Mouse (Mus musculus): ENCODE results near the gene S100b. TPM values are rescaled to one million over a fixed set of nuclear protein-coding genes. Genes with fewer than 3 reads are reported as not detected.

Gene S100b
- polyA plus RNA-seq, 1 experiment from 2014 or later = 1.6 TPM

DNA sequence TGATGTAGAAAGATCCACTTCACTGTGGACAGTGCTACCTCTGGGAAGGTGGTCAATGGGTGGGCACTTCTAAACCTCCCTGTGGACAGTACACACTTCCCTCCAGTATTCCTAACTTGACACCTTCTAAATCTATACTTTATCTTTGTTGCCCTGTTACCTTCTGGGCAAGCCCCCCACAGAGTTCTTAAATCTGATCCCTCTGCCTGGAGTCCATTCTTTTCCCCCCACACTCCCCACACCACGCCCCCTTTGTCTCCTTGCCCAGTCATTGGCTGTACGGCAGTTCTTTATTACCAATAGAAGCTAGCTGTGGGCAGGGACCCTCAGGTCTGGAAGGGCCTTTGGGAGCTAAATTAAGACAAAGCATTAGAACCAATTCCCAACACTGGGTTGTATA is 8.5 kb upstream of the S100b start:
- Histone ChIP-seq H3K9me3 (no peaks in the 10 kb centered on the region), H3K36me3 (no peaks in the 10 kb centered on the region), H3K9ac (no peak overlapping the region), H3K4me1 (peaks cover 8% of the 10 kb centered on the region; the same call in 1 of the 2 replicates), H3K4me2 (replicated peaks) (no peak overlapping the region), H3K27me3 (no peaks in the 10 kb centered on the region), H3K27ac (no peak overlapping the region), H3K4me3 (no peak overlapping the region)
- WGBS = 72% methylated on average over 2 of the region's 2 CpGs
- no peak for ATAC-seq (ENCODE audit: insufficient number of reproducible peaks, insufficient read depth, low FRiP score, low TSS enrichment)

GRCm38 (mm10) chr10:76246601-76247000 is 7.1 kb upstream of the S100b start:
- Histone ChIP-seq H3K4me1 (peaks cover 8% of the 10 kb centered on the region; the same call in 1 of the 2 replicates), H3K4me3 (no peak overlapping the region), H3K9ac (no peak overlapping the region), H3K27me3 (no peaks in the 10 kb centered on the region), H3K9me3 (no peaks in the 10 kb centered on the region), H3K27ac (no peak overlapping the region), H3K36me3 (no peaks in the 10 kb centered on the region), H3K4me2 (replicated peaks) (no peak overlapping the region)
- 45% methylated on average over 4 of the region's 4 CpGs for WGBS
- peak; percentile 28; the same call in 1 of the 2 replicates for ATAC-seq (ENCODE audit: insufficient number of reproducible peaks, insufficient read depth, low FRiP score, low TSS enrichment)

GRCm38 (mm10) chr10:76247960-76248646 is 5.5 kb upstream of the S100b start:
- Histone ChIP-seq H3K27ac (peak overlapping the region; percentile 17; the same call in 1 of the 2 replicates), H3K36me3 (no peaks in the 10 kb centered on the region), H3K4me3 (no peak overlapping the region), H3K27me3 (no peaks in the 10 kb centered on the region), H3K9ac (no peak overlapping the region), H3K9me3 (no peaks in the 10 kb centered on the region), H3K4me1 (peaks cover 8% of the 10 kb centered on the region; the same call in 1 of the 2 replicates), H3K4me2 (replicated peaks) (no peak overlapping the region)
- 40% methylated on average over 21 of the region's 21 CpGs for WGBS
- no peak for ATAC-seq (ENCODE audit: insufficient number of reproducible peaks, insufficient read depth, low FRiP score, low TSS enrichment)

- H3K4me3 ChIP-seq = no peak overlapping the region
- H3K36me3 ChIP-seq = no peaks in the 10 kb centered on the region
- no peak overlapping the region for H3K4me2 ChIP-seq (replicated peaks)
- no peak overlapping the region for H3K9ac ChIP-seq
- WGBS = 56% methylated on average over 5 of the region's 5 CpGs
- H3K9me3 ChIP-seq = no peaks in the 10 kb centered on the region
- ATAC-seq (ENCODE audit: insufficient number of reproducible peaks, insufficient read depth, low FRiP score, low TSS enrichment) = no peak
- H3K27ac ChIP-seq = no peak overlapping the region
- peaks cover 12% of the 10 kb centered on the region for H3K4me1 ChIP-seq
- H3K27me3 ChIP-seq = no peaks in the 10 kb centered on the region
Observed at GRCm38 (mm10) chr10:76248647-76248968, 5.0 kb upstream of the S100b start.

DNA sequence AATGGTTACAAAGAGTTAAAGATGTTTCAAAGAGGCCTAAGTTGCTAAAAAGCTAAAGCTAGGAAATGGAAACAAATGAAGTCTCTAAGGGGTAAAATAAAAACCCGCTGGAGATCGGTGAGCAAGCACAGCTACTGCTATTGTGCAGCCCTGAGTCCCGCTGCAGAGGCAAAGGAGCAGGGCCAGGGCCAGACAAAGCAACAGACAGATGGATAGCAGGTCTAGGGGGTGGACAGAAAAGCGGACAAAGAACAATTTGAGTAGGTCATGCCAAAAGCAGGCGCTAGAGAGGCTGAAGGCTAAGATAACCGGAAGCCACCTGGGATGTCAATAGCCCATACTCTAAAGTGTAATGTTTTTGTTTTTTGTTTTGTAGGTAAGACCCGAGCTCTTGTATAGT is 2.8 kb upstream of the S100b start:
- Histone ChIP-seq H3K27me3 (no peaks in the 10 kb centered on the region), H3K4me1 (peaks cover 19% of the 10 kb centered on the region), H3K9me3 (no peaks in the 10 kb centered on the region), H3K4me3 (no peak overlapping the region), H3K36me3 (no peaks in the 10 kb centered on the region), H3K4me2 (replicated peaks) (no peak overlapping the region), H3K9ac (no peak overlapping the region), H3K27ac (no peak overlapping the region)
- 76% methylated on average over 7 of the region's 7 CpGs for WGBS
- no peak for ATAC-seq (ENCODE audit: insufficient number of reproducible peaks, insufficient read depth, low FRiP score, low TSS enrichment)

- Histone ChIP-seq H3K27me3 (no peaks in the 10 kb centered on the region), H3K27ac (peak overlapping the region; percentile 50; the same call in 1 of the 2 replicates), H3K9ac (no peak overlapping the region), H3K4me3 (no peak overlapping the region), H3K4me2 (replicated peaks) (0 out of 2 replicates have a peak overlapping the region, but pooled peaks have one; percentile 9), H3K4me1 (peaks cover 15% of the 10 kb centered on the region), H3K36me3 (no peaks in the 10 kb centered on the region), H3K9me3 (no peaks in the 10 kb centered on the region)
- no peak for ATAC-seq (ENCODE audit: insufficient number of reproducible peaks, insufficient read depth, low FRiP score, low TSS enrichment)
- 94% methylated on average over 1 of the region's 1 CpGs for WGBS
Observed at GRCm38 (mm10) chr10:76253079-76253478, 574 bp upstream of the S100b start.

DNA sequence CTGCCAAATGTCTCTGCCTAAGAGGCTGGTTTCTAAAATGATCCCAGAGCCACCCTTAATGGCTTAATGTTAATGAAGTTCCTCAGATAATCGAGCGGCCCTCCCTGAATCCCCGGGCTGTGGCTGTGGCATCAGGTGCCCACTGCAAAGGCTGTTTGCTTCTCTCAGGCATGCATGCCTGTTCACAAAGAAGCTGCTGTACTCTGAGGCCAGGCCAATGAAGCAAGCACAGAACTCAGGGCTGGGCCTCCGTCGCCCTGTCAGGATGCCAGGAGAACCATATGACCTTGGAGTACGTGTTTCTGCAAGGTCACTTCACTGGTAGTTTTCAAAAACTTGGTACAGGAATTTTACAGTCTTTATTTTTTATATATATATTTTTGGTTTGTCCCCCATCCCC is 2.0 kb downstream of the S100b start:
- Histone ChIP-seq H3K4me1 (peaks cover 17% of the 10 kb centered on the region), H3K9ac (no peak overlapping the region), H3K9me3 (no peaks in the 10 kb centered on the region), H3K27me3 (no peaks in the 10 kb centered on the region), H3K36me3 (no peaks in the 10 kb centered on the region), H3K4me2 (replicated peaks) (no peak overlapping the region), H3K27ac (no peak overlapping the region), H3K4me3 (no peak overlapping the region)
- no peak for ATAC-seq (ENCODE audit: insufficient number of reproducible peaks, insufficient read depth, low FRiP score, low TSS enrichment)
- WGBS = 76% methylated on average over 6 of the region's 6 CpGs

DNA sequence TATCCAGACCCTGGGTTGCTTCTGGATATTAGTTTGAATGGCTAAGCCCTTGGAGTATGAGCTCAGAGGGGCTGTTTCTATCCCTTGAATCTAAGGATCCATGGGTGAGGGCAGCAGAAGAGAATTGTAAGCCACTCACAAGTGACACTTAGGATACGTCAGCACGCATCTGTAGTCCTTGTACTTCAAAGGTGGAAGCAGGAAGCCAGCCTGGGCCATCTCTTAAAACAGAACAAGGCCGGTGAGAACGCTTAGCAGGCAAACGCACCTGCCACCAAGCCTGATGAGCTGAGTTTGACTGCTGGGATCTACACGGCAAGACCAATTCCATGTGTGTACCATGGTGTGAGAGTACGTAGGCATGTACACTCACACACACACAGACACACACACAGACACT is 3.6 kb downstream of the S100b start:
- no peak for ATAC-seq (ENCODE audit: insufficient number of reproducible peaks, insufficient read depth, low FRiP score, low TSS enrichment)
- WGBS = 91% methylated on average over 7 of the region's 7 CpGs
- Histone ChIP-seq H3K4me1 (peaks cover 17% of the 10 kb centered on the region), H3K9ac (no peak overlapping the region), H3K27ac (no peak overlapping the region), H3K27me3 (no peaks in the 10 kb centered on the region), H3K4me3 (no peak overlapping the region), H3K36me3 (peaks cover 8% of the 10 kb centered on the region; the same call in 1 of the 2 replicates), H3K9me3 (no peaks in the 10 kb centered on the region), H3K4me2 (replicated peaks) (no peak overlapping the region)

DNA sequence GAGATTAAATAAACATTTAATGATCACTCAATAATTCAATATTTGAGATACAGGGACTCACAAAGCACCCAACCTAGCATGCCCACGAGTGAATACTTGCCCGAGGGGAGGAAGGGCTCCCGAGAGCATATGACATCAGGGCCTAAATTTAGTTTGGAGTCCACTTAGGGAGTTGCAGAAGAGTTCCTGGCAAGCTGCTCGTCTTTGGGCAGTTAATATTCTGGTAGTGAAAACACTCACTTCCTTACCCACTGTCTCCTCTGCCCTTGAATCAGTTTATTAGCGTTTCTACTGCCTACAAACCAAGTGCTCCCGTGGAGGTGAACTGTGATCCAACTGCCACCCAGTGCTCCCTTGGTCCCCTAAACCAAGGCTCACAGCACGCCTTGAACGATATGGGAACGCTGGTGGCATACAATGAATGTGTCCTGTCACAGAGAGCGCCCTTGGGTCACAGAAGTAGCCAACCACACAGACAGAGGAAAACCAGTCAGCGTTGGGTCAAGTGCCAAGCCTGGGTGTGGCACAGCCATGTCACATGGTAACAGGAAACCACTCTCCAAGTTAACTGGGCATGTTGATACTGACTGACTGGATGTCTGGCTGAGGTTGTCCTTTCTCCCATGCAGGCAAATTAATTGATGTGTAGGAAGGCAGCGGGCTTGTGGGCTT is 4.2 kb downstream of the S100b start:
- no peaks in the 10 kb centered on the region for H3K9me3 ChIP-seq
- H3K4me1 ChIP-seq = peaks cover 17% of the 10 kb centered on the region
- 83% methylated on average over 12 of the region's 12 CpGs for WGBS
- no peak overlapping the region for H3K27ac ChIP-seq
- no peak for ATAC-seq (ENCODE audit: insufficient number of reproducible peaks, insufficient read depth, low FRiP score, low TSS enrichment)
- no peak overlapping the region for H3K4me2 ChIP-seq (replicated peaks)
- H3K27me3 ChIP-seq = no peaks in the 10 kb centered on the region
- no peak overlapping the region for H3K9ac ChIP-seq
- peaks cover 11% of the 10 kb centered on the region; the same call in 1 of the 2 replicates for H3K36me3 ChIP-seq
- no peak overlapping the region for H3K4me3 ChIP-seq

- WGBS = 67% methylated on average over 18 of the region's 18 CpGs
- H3K27ac ChIP-seq = no peak overlapping the region
- H3K36me3 ChIP-seq = peaks cover 21% of the 10 kb centered on the region; the same call in 1 of the 2 replicates
- H3K4me1 ChIP-seq = peaks cover 6% of the 10 kb centered on the region; the same call in 1 of the 2 replicates
- ATAC-seq (ENCODE audit: insufficient number of reproducible peaks, insufficient read depth, low FRiP score, low TSS enrichment) = no peak
- no peaks in the 10 kb centered on the region for H3K27me3 ChIP-seq
- H3K9ac ChIP-seq = no peak overlapping the region
- H3K4me3 ChIP-seq = no peak overlapping the region
- no peaks in the 10 kb centered on the region for H3K9me3 ChIP-seq
- no peak overlapping the region for H3K4me2 ChIP-seq (replicated peaks)
Observed at GRCm38 (mm10) chr10:76259566-76260232, 6.0 kb downstream of the S100b start.

GRCm38 (mm10) chr10:76260358-76261059 is 6.9 kb downstream of the S100b start:
- Histone ChIP-seq H3K4me1 (peaks cover 6% of the 10 kb centered on the region; the same call in 1 of the 2 replicates), H3K27me3 (no peaks in the 10 kb centered on the region), H3K27ac (no peak overlapping the region), H3K4me2 (replicated peaks) (no peak overlapping the region), H3K4me3 (no peak overlapping the region), H3K9ac (no peak overlapping the region), H3K36me3 (peaks cover 28% of the 10 kb centered on the region), H3K9me3 (no peaks in the 10 kb centered on the region)
- WGBS = 62% methylated on average over 11 of the region's 11 CpGs
- ATAC-seq (ENCODE audit: insufficient number of reproducible peaks, insufficient read depth, low FRiP score, low TSS enrichment) = no peak
